Mouse (Mus musculus) erythroblast, embryonic 14.5 days (primary cell): ENCODE results near the gene Eif5a. TPM values are rescaled to one million over a fixed set of nuclear protein-coding genes. Genes with fewer than 3 reads are reported as not detected.

ENCODE experiments used
- H3K27me3 ChIP-seq: 2 replicates; pipeline ENCODE4 v1.6.1; 2012; ENCODE audit warnings: inconsistent platforms; ENCODE audit not compliant: control insufficient read depth
- H3K36me3 ChIP-seq: 2 replicates; pipeline ENCODE4 v1.6.1; 2012; ENCODE audit warnings: mild to moderate bottlenecking, inconsistent platforms; ENCODE audit not compliant: control insufficient read depth
- H3K4me1 ChIP-seq: 2 replicates; pipeline ENCODE4 v1.6.1; 2012; ENCODE audit warnings: inconsistent platforms; ENCODE audit not compliant: control insufficient read depth
- H3K4me3 ChIP-seq: replicated peaks from 2 replicates; pipeline ENCODE3; 2012; ENCODE audit warnings: moderate library complexity, mild to moderate bottlenecking, inconsistent platforms
- H3K9me3 ChIP-seq: 2 replicates; pipeline ENCODE4 v1.6.1; 2012; ENCODE audit warnings: low read length, inconsistent platforms, mixed read lengths; ENCODE audit not compliant: control insufficient read depth
- GATA1 ChIP-seq: IDR thresholded peaks from 2 replicates; pipeline ENCODE4 v1.6.1; 2012; ENCODE audit warnings: low read length, inconsistent platforms, mixed read lengths
- TAL1 ChIP-seq: IDR thresholded peaks from 3 replicates; pipeline ENCODE4 v1.6.1; 2012; ENCODE audit warnings: low read length, inconsistent platforms, mixed read lengths
- polyA plus RNA-seq: library from polyadenylated mRNA; stranded (reverse); fragments of >175 nt; gene quantifications from 2 replicates; pipeline ENCODE4 v1.2.3, GENCODE M21; 2012

Gene Eif5a
- polyA plus RNA-seq, 1 experiment: 310 TPM

- peaks cover 91% of the 10 kb centered on the region for H3K4me1 ChIP-seq
- no peak for TF ChIP-seq TAL1
- no peaks in the 10 kb centered on the region for H3K9me3 ChIP-seq
- no peaks in the 10 kb centered on the region for H3K36me3 ChIP-seq
- peaks cover 13% of the 10 kb centered on the region for H3K27me3 ChIP-seq
- peak overlapping the region; percentile 66 for H3K4me3 ChIP-seq
Measured at GRCm38 (mm10) chr11:69880506-69880852, 41.3 kb downstream of the Eif5a start.

GRCm38 (mm10) chr11:69879711-69880110 lies 42.0 kb downstream of the Eif5a start:
- peaks cover 13% of the 10 kb centered on the region for H3K27me3 ChIP-seq
- H3K36me3 ChIP-seq: no peaks in the 10 kb centered on the region
- no peak for TF ChIP-seq TAL1
- H3K4me3 ChIP-seq: peak overlapping the region; percentile 66
- H3K4me1 ChIP-seq: peaks cover 90% of the 10 kb centered on the region
- H3K9me3 ChIP-seq: no peaks in the 10 kb centered on the region

- Histone ChIP-seq H3K4me1 (peaks cover 90% of the 10 kb centered on the region), H3K36me3 (no peaks in the 10 kb centered on the region), H3K9me3 (no peaks in the 10 kb centered on the region), H3K27me3 (peaks cover 13% of the 10 kb centered on the region), H3K4me3 (peak overlapping the region; percentile 66)
- TF ChIP-seq TAL1 (no peak), GATA1 (no peak)
Measured at GRCm38 (mm10) chr11:69878952-69879351, 42.8 kb downstream of the Eif5a start.

- peaks cover 84% of the 10 kb centered on the region for H3K4me1 ChIP-seq
- peaks cover 13% of the 10 kb centered on the region for H3K27me3 ChIP-seq
- TF ChIP-seq TAL1 (no peak), GATA1 (no peak)
- no peak overlapping the region for H3K4me3 ChIP-seq
- H3K36me3 ChIP-seq: no peaks in the 10 kb centered on the region
- no peaks in the 10 kb centered on the region for H3K9me3 ChIP-seq
Measured at GRCm38 (mm10) chr11:69878399-69878798, 43.4 kb downstream of the Eif5a start.

- no peaks in the 10 kb centered on the region for H3K36me3 ChIP-seq
- peaks cover 13% of the 10 kb centered on the region for H3K27me3 ChIP-seq
- peaks cover 86% of the 10 kb centered on the region for H3K4me1 ChIP-seq
- H3K9me3 ChIP-seq: no peaks in the 10 kb centered on the region
- no peak for TF ChIP-seq GATA1
- no peak for TF ChIP-seq TAL1
- H3K4me3 ChIP-seq: peak within 1 kb of the TSS; percentile 1
Measured at GRCm38 (mm10) chr11:69877878-69878277, 43.9 kb downstream of the Eif5a start, which contains the start of gene Tmem95. Gene Tmem95, minus strand, starts transcription at chr11:69878018.

- Histone ChIP-seq H3K36me3 (no peaks in the 10 kb centered on the region), H3K4me3 (peak overlapping the region; percentile 1), H3K27me3 (peaks cover 11% of the 10 kb centered on the region), H3K9me3 (no peaks in the 10 kb centered on the region), H3K4me1 (peaks cover 88% of the 10 kb centered on the region)
- TF ChIP-seq GATA1: no peak
- TF ChIP-seq TAL1: no peak
Measured at GRCm38 (mm10) chr11:69876867-69877266, 44.9 kb downstream of the Eif5a start.

- H3K4me3 ChIP-seq: no peak overlapping the region
- H3K4me1 ChIP-seq: peaks cover 83% of the 10 kb centered on the region
- TF ChIP-seq TAL1 (no peak), GATA1 (no peak)
- H3K9me3 ChIP-seq: no peaks in the 10 kb centered on the region
- H3K27me3 ChIP-seq: peaks cover 5% of the 10 kb centered on the region
- no peaks in the 10 kb centered on the region for H3K36me3 ChIP-seq
Measured at GRCm38 (mm10) chr11:69876186-69876585, 45.6 kb downstream of the Eif5a start.

GRCm38 (mm10) chr11:69872451-69872850 lies 49.3 kb downstream of the Eif5a start:
- Histone ChIP-seq H3K27me3 (no peaks in the 10 kb centered on the region), H3K36me3 (no peaks in the 10 kb centered on the region), H3K4me1 (peaks cover 68% of the 10 kb centered on the region), H3K4me3 (no peak overlapping the region), H3K9me3 (no peaks in the 10 kb centered on the region)
- TF ChIP-seq GATA1 (no peak), TAL1 (no peak)

- Histone ChIP-seq H3K27me3 (no peaks in the 10 kb centered on the region), H3K36me3 (no peaks in the 10 kb centered on the region), H3K4me3 (no peak overlapping the region), H3K4me1 (peaks cover 68% of the 10 kb centered on the region), H3K9me3 (no peaks in the 10 kb centered on the region)
- no peak for TF ChIP-seq TAL1
- no peak for TF ChIP-seq GATA1
Measured at GRCm38 (mm10) chr11:69871822-69872221, 49.9 kb downstream of the Eif5a start.
